Mouse (Mus musculus) heart, postnatal 0 days (tissue): ENCODE results near the gene Cdh20. TPM values are rescaled to one million over a fixed set of nuclear protein-coding genes. Genes with fewer than 3 reads are reported as not detected.
"Not testable (repeated sequence)": the region's sequence is repeated elsewhere in the genome, so short reads cannot be mapped to it uniquely, and the experiment has no call there.

Experiments used
- ATAC-seq: fragments of 200-750 bp; cut with Nextera tagmentation; 2 replicates; pipeline ENCODE4 v1.8.0; 2017; ENCODE audit warnings: low read depth, moderate number of reproducible peaks, moderate library complexity; ENCODE audit not compliant: insufficient read depth
- DNase-seq: peaks from one replicate; pipeline ENCODE4 v3.0.0-alpha.2; 2016; ENCODE audit warnings: low spot score
- H3K27ac ChIP-seq: fragments of 300-500 bp; sonication (generic); 2 replicates; pipeline ENCODE4 v1.5.1; 2014; ENCODE audit warnings: low read depth, mild to moderate bottlenecking
- H3K27me3 ChIP-seq: fragments of 300-500 bp; sonication (generic); 2 replicates; pipeline ENCODE4 v1.6.1; 2014; ENCODE audit warnings: low read length, mixed read lengths; ENCODE audit not compliant: control insufficient read depth, insufficient read depth
- H3K36me3 ChIP-seq: fragments of 300-500 bp; sonication (generic); replicated peaks from 2 replicates; pipeline ENCODE4 v1.6.1; 2014; ENCODE audit warnings: low read length, mixed read lengths; ENCODE audit not compliant: control insufficient read depth, insufficient read depth
- H3K4me1 ChIP-seq: fragments of 300-500 bp; sonication (generic); 2 replicates; pipeline ENCODE4 v1.6.1; 2014; ENCODE audit warnings: antibody characterized with exemption; ENCODE audit not compliant: control insufficient read depth, insufficient read depth
- H3K4me2 ChIP-seq: fragments of 300-500 bp; sonication (generic); 2 replicates; pipeline ENCODE4 v1.6.1; 2014; ENCODE audit warnings: low read depth, mild to moderate bottlenecking, low read length, moderate library complexity
- H3K4me3 ChIP-seq: fragments of 300-500 bp; sonication (generic); 2 replicates; pipeline ENCODE4 v1.5.1; 2014; ENCODE audit warnings: low read depth, low read length
- H3K9ac ChIP-seq: fragments of 300-500 bp; sonication (generic); replicated peaks from 2 replicates; pipeline ENCODE4 v1.6.1; 2014; ENCODE audit warnings: low read depth, low read length, mixed read lengths
- H3K9me3 ChIP-seq: fragments of 300-500 bp; sonication (generic); replicated peaks from 2 replicates; pipeline ENCODE4 v1.6.1; 2016; ENCODE audit warnings: low read length; ENCODE audit not compliant: control insufficient read depth
- CTCF ChIP-seq: IDR thresholded peaks from 2 replicates; pipeline ENCODE4 v1.5.1; 2016; ENCODE audit warnings: antibody characterized with exemption, control low read depth, low read depth
- EP300 ChIP-seq: IDR thresholded peaks from 2 replicates; pipeline ENCODE4 v1.6.1; 2016; ENCODE audit warnings: antibody characterized with exemption, low read depth
- WGBS: fragments of 180-500 bp; shearing (Covaris S2); extraction: QIAGEN DNeasy Blood & Tissue Kit; methylation state at CpG from one replicate; pipeline ENCODE4 v1.1.7; 2014; 5-methylcytosine and 5-hydroxymethylcytosine counted together
- polyA plus RNA-seq: library from polyadenylated mRNA; unstranded; fragments of >200 nt; fragmentation: Nextera tagmentation; extraction: Ambion mirVana; gene quantifications from 2 replicates; pipeline ENCODE4 v1.2.1, GENCODE M21; 2015
- total RNA-seq: library from RNA; depleted of rRNA; stranded (reverse); fragments of >200 nt; gene quantifications from 2 replicates; pipeline ENCODE4 v1.2.3, GENCODE M21; 2014; ENCODE audit warnings: low replicate concordance

Gene Cdh20
- total and polyA plus RNA-seq, 2 experiments from 2014 or later = 0.86 to 5.3 TPM

DNA sequence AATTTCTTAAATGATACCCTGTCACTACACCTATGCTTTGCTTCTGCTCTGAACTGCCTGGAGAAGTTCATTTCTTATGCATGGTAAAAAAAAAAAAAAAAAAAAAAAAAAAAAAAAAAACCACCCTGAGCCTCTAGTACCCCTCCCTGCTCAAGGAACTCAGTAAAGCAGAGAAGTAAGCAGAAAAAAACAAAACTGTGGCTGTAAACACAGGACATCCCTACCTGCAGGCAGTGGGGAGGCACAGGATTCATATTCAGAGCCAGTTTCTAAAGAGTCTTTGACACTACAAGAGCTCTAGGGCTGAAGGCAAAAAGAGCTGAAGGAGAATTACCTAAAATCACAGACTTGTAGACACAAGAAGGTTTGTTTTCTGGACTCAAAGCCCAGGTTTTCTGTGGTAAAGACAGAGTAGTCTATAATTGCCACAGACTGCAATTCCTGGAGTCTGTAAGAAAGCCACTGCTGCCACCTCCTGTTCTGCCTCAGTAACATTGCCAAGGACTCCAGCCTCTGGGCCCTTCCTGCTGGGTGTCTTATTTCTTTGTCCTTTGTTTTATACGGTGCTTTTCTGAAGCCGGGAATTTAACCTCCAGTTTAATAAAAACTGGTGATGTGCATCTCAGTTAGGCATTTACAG is 176.3 kb downstream of the Cdh20 start:
- no peak overlapping the region for H3K9ac ChIP-seq
- H3K4me3 ChIP-seq = no peak overlapping the region
- H3K9me3 ChIP-seq = no peaks in the 10 kb centered on the region
- H3K36me3 ChIP-seq = no peaks in the 10 kb centered on the region
- no peaks in the 10 kb centered on the region for H3K27me3 ChIP-seq
- H3K4me1 ChIP-seq = no peaks in the 10 kb centered on the region
- peak; percentile 60; the same call in 1 of the 2 replicates for ATAC-seq
- no peak overlapping the region for H3K4me2 ChIP-seq
- WGBS = 24% methylated on average over 2 of the region's 2 CpGs
- H3K27ac ChIP-seq = no peak overlapping the region
- peak; percentile 65 for DNase-seq
- TF ChIP-seq EP300 (no peak), CTCF (peak; percentile 71)

DNA sequence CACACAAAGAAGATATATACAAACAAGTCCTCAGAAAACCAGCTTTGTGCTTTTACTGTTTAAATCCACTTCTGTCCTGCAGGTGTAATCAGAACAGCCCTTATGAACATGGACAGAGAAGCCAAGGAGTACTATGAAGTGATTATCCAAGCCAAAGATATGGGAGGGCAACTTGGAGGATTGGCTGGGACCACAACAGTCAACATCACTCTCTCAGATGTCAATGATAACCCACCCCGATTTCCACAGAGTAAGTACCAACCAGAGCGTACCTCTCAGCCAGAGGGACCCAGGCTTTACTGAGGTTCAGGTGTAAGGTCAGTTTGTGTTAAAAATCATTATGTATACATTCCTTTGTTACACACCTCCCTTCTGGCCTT is 176.8 kb downstream of the Cdh20 start:
- WGBS = 82% methylated on average over 2 of the region's 2 CpGs
- Histone ChIP-seq H3K9ac (no peak overlapping the region), H3K4me2 (no peak overlapping the region), H3K36me3 (no peaks in the 10 kb centered on the region), H3K4me1 (no peaks in the 10 kb centered on the region), H3K27ac (no peak overlapping the region), H3K9me3 (no peaks in the 10 kb centered on the region), H3K4me3 (no peak overlapping the region), H3K27me3 (no peaks in the 10 kb centered on the region)
- no peak for DNase-seq
- no peak for TF ChIP-seq EP300
- TF ChIP-seq CTCF = no peak
- no peak for ATAC-seq

DNA sequence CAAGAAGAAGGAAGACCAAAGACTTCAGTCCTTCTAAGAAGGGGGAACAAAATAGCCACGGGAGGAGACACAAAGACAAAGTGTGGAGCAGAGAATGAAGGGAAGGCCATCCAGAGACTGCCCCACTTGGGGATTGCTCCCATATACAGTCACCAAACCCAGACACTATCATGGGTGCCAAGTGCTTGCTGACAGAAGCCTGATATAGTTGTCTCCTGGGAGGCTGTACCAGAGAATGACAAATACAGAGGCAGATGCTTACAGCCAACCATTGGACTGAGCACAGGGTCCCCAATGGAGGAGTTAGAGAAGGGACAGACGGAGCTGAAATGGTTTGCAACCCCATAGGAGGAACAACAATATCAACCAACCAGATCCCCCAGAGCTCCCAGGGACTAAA is 181.3 kb downstream of the Cdh20 start:
- not testable (repeated sequence) for H3K36me3 ChIP-seq, H3K9ac ChIP-seq, H3K9me3 ChIP-seq, DNase-seq, H3K4me3 ChIP-seq, H3K4me2 ChIP-seq, H3K4me1 ChIP-seq, H3K27me3 ChIP-seq
- 22% methylated on average over 2 of the region's 2 CpGs for WGBS
- H3K27ac ChIP-seq = peak overlapping the region; percentile 36
- ATAC-seq = peak; percentile 80

DNA sequence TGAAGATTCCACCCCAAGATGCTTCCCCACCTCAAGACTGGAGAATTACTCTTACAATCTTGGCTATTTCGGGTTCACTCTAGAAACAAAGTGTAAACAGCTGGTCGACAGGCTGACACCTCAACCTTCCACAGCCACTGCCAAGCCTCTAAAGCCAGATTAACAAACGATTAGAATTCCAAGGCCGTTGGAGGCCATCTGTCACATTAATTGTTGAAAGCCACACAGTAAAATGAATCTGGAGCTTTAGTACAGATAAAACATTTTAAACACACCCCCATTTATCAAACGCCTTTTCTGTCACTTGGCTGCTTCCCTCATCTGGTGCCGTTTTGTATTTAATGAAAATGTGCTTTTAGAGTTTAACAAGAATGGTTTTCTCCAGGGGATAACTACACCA is 188.7 kb downstream of the Cdh20 start:
- no peak for DNase-seq
- TF ChIP-seq CTCF (no peak), EP300 (no peak)
- Histone ChIP-seq H3K27ac (no peak overlapping the region), H3K4me3 (no peak overlapping the region), H3K9me3 (no peaks in the 10 kb centered on the region), H3K4me1 (no peaks in the 10 kb centered on the region; the same call in 1 of the 2 replicates), H3K27me3 (no peaks in the 10 kb centered on the region), H3K9ac (no peak overlapping the region), H3K4me2 (no peak overlapping the region), H3K36me3 (no peaks in the 10 kb centered on the region)
- ATAC-seq = no peak
- WGBS = 19% methylated on average over 6 of the region's 6 CpGs

DNA sequence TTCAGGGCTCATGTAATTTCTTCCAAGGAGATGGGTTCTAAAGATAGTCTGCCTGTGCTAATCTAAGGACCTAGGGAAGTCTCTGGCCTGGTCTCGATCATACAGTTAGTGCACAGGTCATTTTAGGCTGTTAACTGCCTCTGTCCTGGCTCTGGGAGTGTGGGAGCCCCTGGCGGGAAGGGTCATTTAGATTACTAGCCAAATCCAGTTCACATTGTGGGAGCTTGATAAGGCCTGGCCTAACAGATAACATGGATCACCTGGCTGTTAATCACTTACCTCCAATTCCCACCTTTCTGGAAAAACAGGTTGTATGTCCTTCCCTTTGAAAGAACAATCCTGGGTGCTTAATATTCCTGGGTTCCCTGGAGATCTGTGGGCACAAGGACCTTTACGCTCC is 193.3 kb downstream of the Cdh20 start:
- H3K4me2 ChIP-seq = no peak overlapping the region
- ATAC-seq (no peak), DNase-seq (no peak)
- H3K9me3 ChIP-seq = no peaks in the 10 kb centered on the region
- no peak overlapping the region for H3K27ac ChIP-seq
- no peak for TF ChIP-seq CTCF
- TF ChIP-seq EP300 = no peak
- H3K27me3 ChIP-seq = no peaks in the 10 kb centered on the region
- no peak overlapping the region for H3K9ac ChIP-seq
- no peaks in the 10 kb centered on the region for H3K36me3 ChIP-seq
- no peaks in the 10 kb centered on the region; the same call in 1 of the 2 replicates for H3K4me1 ChIP-seq
- WGBS = 69% methylated on average over 3 of the region's 3 CpGs
- no peak overlapping the region for H3K4me3 ChIP-seq

DNA sequence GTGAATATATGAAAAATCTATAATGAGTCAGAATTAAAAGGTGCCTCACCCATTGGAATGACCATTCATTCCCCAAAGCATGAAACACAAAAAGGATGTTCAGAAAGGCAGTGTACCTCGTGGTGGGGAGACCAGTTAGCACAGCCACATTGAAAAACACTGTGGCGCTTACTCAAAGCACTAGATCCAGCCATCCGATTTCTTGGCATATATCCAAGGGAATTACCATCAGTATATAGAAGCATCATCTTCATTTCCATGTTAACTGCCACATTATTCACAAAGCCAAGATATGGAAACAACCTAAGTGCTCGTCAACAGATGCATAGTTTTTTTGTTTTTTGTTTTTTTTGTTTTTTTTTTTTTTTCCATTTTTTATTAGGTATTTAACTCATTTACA is 193.9 kb downstream of the Cdh20 start:
- Histone ChIP-seq H3K27ac (no peak overlapping the region), H3K4me1 (no peaks in the 10 kb centered on the region), H3K36me3 (no peaks in the 10 kb centered on the region), H3K27me3 (no peaks in the 10 kb centered on the region), H3K9me3 (no peaks in the 10 kb centered on the region), H3K9ac (no peak overlapping the region), H3K4me2 (no peak overlapping the region), H3K4me3 (no peak overlapping the region)
- DNase-seq (no peak), ATAC-seq (no peak)
- TF ChIP-seq EP300 (no peak), CTCF (no peak)
- 80% methylated on average over 4 of the region's 4 CpGs for WGBS
